Mouse (Mus musculus) C2C12 (cell line): ENCODE data around the gene Lrriq3.

Experiments used
- CTCF ChIP-seq: IDR thresholded peaks from one replicate; pipeline ENCODE4 v1.5.1; 2011; ENCODE audit not compliant: control insufficient read depth, insufficient read depth, insufficient read length
- FOSL1 ChIP-seq: IDR thresholded peaks from one replicate; pipeline ENCODE4 v1.8.0; 2011; ENCODE audit warnings: mild to moderate bottlenecking, low read length; ENCODE audit not compliant: poor library complexity, insufficient read depth, severe bottlenecking
- MAX ChIP-seq: IDR thresholded peaks from one replicate; pipeline ENCODE4 v1.6.1; 2011; ENCODE audit warnings: mild to moderate bottlenecking, control low read depth
- MYOD1 ChIP-seq: IDR thresholded peaks from one replicate; pipeline ENCODE4 v1.6.1; 2011; ENCODE audit warnings: low read depth; ENCODE audit not compliant: control insufficient read depth, insufficient read length
- USF1 ChIP-seq: IDR thresholded peaks from one replicate; pipeline ENCODE4 v1.6.1; 2011; ENCODE audit warnings: low read depth, mild to moderate bottlenecking, control low read depth, moderate library complexity

- TF ChIP-seq CTCF, result no peak
- TF ChIP-seq MYOD1, result no peak
- no peak for TF ChIP-seq USF1
- no peak for TF ChIP-seq MAX
- TF ChIP-seq FOSL1, result no peak
These were observed 141.7 kb downstream of the Lrriq3 start for GRCm38 (mm10) chr3:155234919-155235318.
